Mouse (Mus musculus) stomach, postnatal 0 days (tissue): ENCODE results near the gene Wnt2.

Experiments used
- CTCF ChIP-seq: IDR thresholded peaks from 2 replicates; pipeline ENCODE4 v1.5.1; 2016; ENCODE audit warnings: antibody characterized with exemption, low read depth, mild to moderate bottlenecking, moderate library complexity
- EP300 ChIP-seq: optimal IDR thresholded peaks from 2 replicates; pipeline ENCODE3; 2016; ENCODE audit warnings: antibody characterized with exemption

DNA sequence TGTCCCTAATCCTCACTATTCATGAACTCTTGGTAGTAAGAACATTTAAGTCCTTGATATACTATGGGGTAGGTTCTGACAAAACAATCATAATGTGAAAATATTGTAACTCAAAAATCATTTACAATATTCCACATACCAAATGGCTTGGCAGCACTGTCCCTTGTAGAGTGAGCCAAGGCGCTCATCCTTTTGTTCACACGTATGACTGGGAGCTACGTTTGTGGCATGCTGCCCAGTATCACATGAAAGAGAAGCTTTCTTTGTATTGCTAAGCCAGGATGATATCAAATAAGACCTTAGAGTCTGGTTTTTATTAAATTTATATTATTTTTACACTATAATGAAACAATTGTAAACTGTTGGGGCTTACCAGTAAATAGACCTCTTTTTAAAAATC, 56.0 kb downstream of the Wnt2 start:
- TF ChIP-seq CTCF (no peak), EP300 (no peak)
